Mouse (Mus musculus): ENCODE measurements at regions not wholly inside any gene's neighbourhood (a gene's known extent, or its start where the extent isn't known, plus 50 kb on each side); places are given as distances from the start of the nearest gene placed in this dataset.

DNA sequence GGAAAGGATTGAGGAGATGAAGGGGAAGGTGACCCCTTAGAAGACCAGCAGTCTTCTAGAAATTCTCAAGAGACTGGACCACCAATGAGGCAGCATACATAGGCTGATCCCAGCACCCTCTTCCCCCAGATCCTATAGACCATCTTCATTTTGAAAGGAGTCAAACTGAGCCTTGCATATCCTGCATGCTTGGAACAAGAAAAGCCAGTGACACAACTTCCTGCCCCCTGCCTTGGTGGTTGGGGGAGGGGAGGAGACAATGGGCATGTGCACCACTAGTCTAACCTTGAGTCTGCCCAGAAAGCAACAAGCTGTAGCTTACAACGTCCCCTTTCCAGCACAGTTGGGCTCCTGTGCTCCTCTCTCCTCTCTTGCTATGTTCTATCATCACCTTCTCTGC lies 531.3 kb upstream of the Lrrn3 start:
- H3K27me3 ChIP-seq (ENCODE audit: control insufficient read depth in 1 of 2, insufficient read depth in 2 of 2, low read length in 2 of 2) = no peaks in the 10 kb centered on the region
- DNase-seq (ENCODE audit: low read depth, low spot score) = no peak
- H3K4me3 ChIP-seq (ENCODE audit: control insufficient read depth in 1 of 2, insufficient read depth in 1 of 2, low read depth in 2 of 2, low read length in 2 of 2) = no peak overlapping the region
- H3K4me1 ChIP-seq (ENCODE audit: control insufficient read depth in 1 of 2, insufficient read depth in 2 of 2, low read length in 2 of 2) = no peaks in the 10 kb centered on the region
- no peak overlapping the region for H3K27ac ChIP-seq (ENCODE audit: control insufficient read depth, low read depth, low read length)
- no peaks in the 10 kb centered on the region for H3K9me3 ChIP-seq (replicated peaks; ENCODE audit: insufficient read depth, low read length)
- H3K36me3 ChIP-seq (ENCODE audit: control insufficient read depth in 1 of 2, insufficient read depth in 2 of 2, low read length in 2 of 2) = no peaks in the 10 kb centered on the region
- no peak overlapping the region for H3K9ac ChIP-seq (ENCODE audit: control insufficient read depth, low read depth, low read length, poor library complexity, severe bottlenecking)
- no peaks in the 10 kb centered on the region for H3K79me2 ChIP-seq (ENCODE audit: control insufficient read depth, insufficient read depth, low read length, poor library complexity)
- TF ChIP-seq POLR2AphosphoS2 (IDR thresholded peaks at IDR 0.05; ENCODE audit: low read length) = no peak
- TF ChIP-seq NRF1 (IDR thresholded peaks at IDR 0.05; ENCODE audit: insufficient read depth, low read depth, low read length, poor library complexity, severe bottlenecking) = no peak

- Histone ChIP-seq H3K36me3 (ENCODE audit: control insufficient read depth in 1 of 2, insufficient read depth in 2 of 2, low read length in 2 of 2) (no peaks in the 10 kb centered on the region), H3K27me3 (ENCODE audit: control insufficient read depth in 1 of 2, insufficient read depth in 2 of 2, low read length in 2 of 2) (no peaks in the 10 kb centered on the region), H3K9ac (ENCODE audit: control insufficient read depth, low read depth, low read length, poor library complexity, severe bottlenecking) (no peak overlapping the region), H3K9me3 (replicated peaks; ENCODE audit: insufficient read depth, low read length) (no peaks in the 10 kb centered on the region), H3K4me1 (ENCODE audit: control insufficient read depth in 1 of 2, insufficient read depth in 2 of 2, low read length in 2 of 2) (no peaks in the 10 kb centered on the region), H3K79me2 (ENCODE audit: control insufficient read depth, insufficient read depth, low read length, poor library complexity) (no peaks in the 10 kb centered on the region), H3K4me3 (ENCODE audit: control insufficient read depth in 1 of 2, insufficient read depth in 1 of 2, low read depth in 2 of 2, low read length in 2 of 2) (no peak overlapping the region), H3K27ac (ENCODE audit: control insufficient read depth, low read depth, low read length) (no peak overlapping the region)
- no peak for DNase-seq (ENCODE audit: low read depth, low spot score)
- TF ChIP-seq MAX (IDR thresholded peaks at IDR 0.05; ENCODE audit: low read length) (no peak), NRF1 (IDR thresholded peaks at IDR 0.05; ENCODE audit: insufficient read depth, low read depth, low read length, poor library complexity, severe bottlenecking) (no peak), GATA1 (IDR thresholded peaks at IDR 0.05; ENCODE audit: low read depth, low read length) (no peak), ETS1 (IDR thresholded peaks at IDR 0.05; ENCODE audit: low read depth, low read length) (no peak), CHD2 (IDR thresholded peaks at IDR 0.05; ENCODE audit: low read length) (no peak), USF1 (IDR thresholded peaks at IDR 0.05; ENCODE audit: low read depth, low read length) (no peak), MAFK (IDR thresholded peaks at IDR 0.05; ENCODE audit: borderline replicate concordance, low read depth, low read length) (no peak), ZKSCAN1 (IDR thresholded peaks at IDR 0.05; ENCODE audit: low read depth, low read length) (no peak), MYB (IDR thresholded peaks at IDR 0.05; ENCODE audit: low read depth, low read length) (no peak), GABPA (IDR thresholded peaks at IDR 0.05; ENCODE audit: low read depth, low read length) (no peak), TAL1 (IDR thresholded peaks at IDR 0.05; ENCODE audit: low read length) (no peak), POLR2AphosphoS5 (IDR thresholded peaks at IDR 0.05; ENCODE audit: borderline replicate concordance, low read depth, low read length) (no peak), MEF2A (IDR thresholded peaks at IDR 0.05; ENCODE audit: extremely low read depth, insufficient replicate concordance, low read depth, low read length, poor library complexity, severe bottlenecking) (no peak), MYC (IDR thresholded peaks at IDR 0.05; ENCODE audit: low read depth, low read length) (no peak), ELF1 (IDR thresholded peaks at IDR 0.05; ENCODE audit: low read depth, low read length) (no peak), CTCF (IDR thresholded peaks at IDR 0.05 in 2 of 3, conservative IDR thresholded peaks at IDR 0.05 in 1 of 3; ENCODE audit: control insufficient read depth in 1 of 3, insufficient read depth in 1 of 3, low read depth in 2 of 3, low read length in 3 of 3, poor library complexity in 1 of 3, severe bottlenecking in 1 of 3) (no peak), EP300 (IDR thresholded peaks at IDR 0.05; ENCODE audit: low read depth in 1 of 2, low read length in 2 of 2) (no peak), POLR2AphosphoS2 (IDR thresholded peaks at IDR 0.05; ENCODE audit: low read length) (no peak), ZMIZ1 (IDR thresholded peaks at IDR 0.05; ENCODE audit: low read depth, low read length) (no peak)
These were observed 522.7 kb upstream of the Lrrn3 start for GRCm38 (mm10) chr12:42008827-42009383.
